Mouse (Mus musculus) testis, adult 2 months (tissue): ENCODE measurements at regions not wholly inside any gene's neighbourhood (a gene's known extent, or its start where the extent isn't known, plus 50 kb on each side); places are given as distances from the start of the nearest gene placed in this dataset.

ENCODE experiments used
- H3K27ac ChIP-seq: fragments of 200-500 bp; 2 replicates; pipeline ENCODE4 v1.5.1; 2012; ENCODE audit warnings: low read depth, low read length; ENCODE audit not compliant: control insufficient read depth, insufficient read depth
- H3K27me3 ChIP-seq: fragments of 200-500 bp; 2 replicates; pipeline ENCODE4 v1.6.1; 2012; ENCODE audit warnings: mild to moderate bottlenecking, low read length, moderate library complexity; ENCODE audit not compliant: control insufficient read depth, insufficient read depth
- H3K36me3 ChIP-seq: fragments of 200-500 bp; 2 replicates; pipeline ENCODE4 v1.6.1; 2012; ENCODE audit warnings: mild to moderate bottlenecking, low read length; ENCODE audit not compliant: control insufficient read depth, insufficient read depth
- H3K4me1 ChIP-seq: fragments of 200-500 bp; 2 replicates; pipeline ENCODE4 v1.6.1; 2012; ENCODE audit warnings: low read length; ENCODE audit not compliant: control insufficient read depth, insufficient read depth
- H3K4me3 ChIP-seq: fragments of 200-500 bp; 2 replicates; pipeline ENCODE4 v1.5.1; 2012; ENCODE audit warnings: low read depth, mild to moderate bottlenecking, low read length, moderate library complexity, mixed read lengths; ENCODE audit not compliant: control insufficient read depth
- CTCF ChIP-seq: fragments of 200-500 bp; IDR thresholded peaks from 2 replicates; pipeline ENCODE4 v1.5.1; 2012; ENCODE audit warnings: low read depth, mild to moderate bottlenecking, inconsistent platforms, low read length, moderate library complexity; ENCODE audit not compliant: control insufficient read depth, insufficient read depth, insufficient replicate concordance
- POLR2A ChIP-seq: fragments of 200-500 bp; IDR thresholded peaks from 2 replicates; pipeline ENCODE4 v1.6.1; 2012; ENCODE audit warnings: low read depth, mild to moderate bottlenecking, inconsistent platforms, low read length, moderate library complexity; ENCODE audit not compliant: control insufficient read depth

- Histone ChIP-seq H3K4me3 (no peak overlapping the region), H3K27me3 (no peaks in the 10 kb centered on the region), H3K36me3 (no peaks in the 10 kb centered on the region), H3K4me1 (no peaks in the 10 kb centered on the region), H3K27ac (no peak overlapping the region)
- TF ChIP-seq POLR2A, result no peak
- TF ChIP-seq CTCF, result no peak
Measured at GRCm38 (mm10) chrX:57711914-57712313, 208.4 kb upstream of the Gpr101 start.

GRCm38 (mm10) chrX:57709115-57709877 is 205.7 kb upstream of the Gpr101 start:
- TF ChIP-seq CTCF (no peak), POLR2A (no peak)
- Histone ChIP-seq H3K4me3 (no peak overlapping the region), H3K36me3 (no peaks in the 10 kb centered on the region), H3K27me3 (no peaks in the 10 kb centered on the region), H3K27ac (no peak overlapping the region), H3K4me1 (no peaks in the 10 kb centered on the region)

GRCm38 (mm10) chrX:57708501-57708900 is 204.9 kb upstream of the Gpr101 start:
- Histone ChIP-seq H3K27me3 (no peaks in the 10 kb centered on the region), H3K4me1 (no peaks in the 10 kb centered on the region), H3K27ac (no peak overlapping the region), H3K4me3 (no peak overlapping the region), H3K36me3 (no peaks in the 10 kb centered on the region)
- TF ChIP-seq POLR2A (no peak), CTCF (no peak)

- Histone ChIP-seq H3K4me3 (no peak overlapping the region), H3K36me3 (no peaks in the 10 kb centered on the region), H3K27ac (no peak overlapping the region), H3K4me1 (no peaks in the 10 kb centered on the region), H3K27me3 (no peaks in the 10 kb centered on the region)
- no peak for TF ChIP-seq POLR2A
- no peak for TF ChIP-seq CTCF
Measured at GRCm38 (mm10) chrX:57707932-57708331, 204.4 kb upstream of the Gpr101 start.

GRCm38 (mm10) chrX:57706683-57707308 is 203.2 kb upstream of the Gpr101 start:
- Histone ChIP-seq H3K27me3 (no peaks in the 10 kb centered on the region), H3K4me1 (no peaks in the 10 kb centered on the region), H3K36me3 (no peaks in the 10 kb centered on the region), H3K4me3 (no peak overlapping the region), H3K27ac (no peak overlapping the region)
- TF ChIP-seq POLR2A (no peak), CTCF (no peak)

- Histone ChIP-seq H3K4me1 (no peaks in the 10 kb centered on the region), H3K27ac (no peak overlapping the region), H3K36me3 (no peaks in the 10 kb centered on the region), H3K4me3 (no peak overlapping the region), H3K27me3 (no peaks in the 10 kb centered on the region)
- TF ChIP-seq CTCF (no peak), POLR2A (no peak)
Measured at GRCm38 (mm10) chrX:57692506-57692905, 188.9 kb upstream of the Gpr101 start.

GRCm38 (mm10) chrX:57676764-57677163 is 173.2 kb upstream of the Gpr101 start:
- Histone ChIP-seq H3K36me3 (no peaks in the 10 kb centered on the region), H3K27me3 (no peaks in the 10 kb centered on the region), H3K4me3 (no peak overlapping the region), H3K4me1 (no peaks in the 10 kb centered on the region), H3K27ac (no peak overlapping the region)
- TF ChIP-seq CTCF (no peak), POLR2A (no peak)
